Mouse (Mus musculus) testis, postnatal 14 days (tissue): Measurements from ENCODE around the gene Adam26a.
"Not testable (repeated sequence)": the region's sequence is repeated elsewhere in the genome, so short reads cannot be mapped to it uniquely, and the experiment has no call there.

Experiments
- DNase-seq: peaks from one replicate; pipeline ENCODE4 v3.0.0; 2021; ENCODE audit warnings: low spot score

The Adam26a gene

DNA sequence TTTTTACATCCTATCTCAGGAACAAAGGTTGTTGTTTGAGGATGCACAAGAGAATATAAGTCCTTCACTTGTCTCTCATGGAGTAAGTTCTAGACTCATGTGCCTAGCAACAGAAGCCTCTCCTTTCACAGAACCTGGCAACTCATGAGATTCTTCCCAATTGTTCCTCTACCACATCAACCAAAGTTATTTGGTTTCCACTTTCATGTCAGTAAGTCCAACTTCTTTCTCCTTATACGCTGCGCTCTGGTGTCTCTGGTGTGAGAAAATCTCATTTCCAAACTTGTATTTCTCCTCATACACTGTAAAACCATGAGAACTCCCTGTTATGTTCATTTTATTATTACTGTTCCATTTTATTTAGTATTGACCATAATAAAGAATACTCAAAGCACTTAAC, at the start of gene Adam26a:
Gene Adam26a, minus strand, starts transcription at position 101 of the 400 bp plus-strand sequence.
- DNase-seq, result not testable (repeated sequence)

DNA sequence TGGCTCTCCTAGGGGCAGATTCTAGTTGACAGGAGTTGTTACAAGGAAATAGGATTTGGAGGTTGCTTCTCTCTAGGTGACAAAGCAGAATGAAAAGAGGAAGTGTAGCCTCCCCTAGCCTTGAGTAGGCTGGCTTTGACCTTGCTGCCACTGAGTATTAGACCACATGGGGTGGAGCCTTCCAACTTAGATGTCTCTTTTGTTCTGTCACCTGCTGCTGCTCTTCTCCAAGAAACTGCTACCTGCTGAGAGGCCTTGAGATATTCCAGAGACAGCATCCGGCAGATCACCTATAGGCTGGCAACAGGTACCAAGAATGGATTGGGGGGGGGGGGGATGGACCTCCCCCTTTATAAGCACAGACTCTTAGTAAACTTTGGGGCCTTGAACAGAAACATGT, 39.5 kb upstream of the Adam26a start:
- no peak for DNase-seq

DNA sequence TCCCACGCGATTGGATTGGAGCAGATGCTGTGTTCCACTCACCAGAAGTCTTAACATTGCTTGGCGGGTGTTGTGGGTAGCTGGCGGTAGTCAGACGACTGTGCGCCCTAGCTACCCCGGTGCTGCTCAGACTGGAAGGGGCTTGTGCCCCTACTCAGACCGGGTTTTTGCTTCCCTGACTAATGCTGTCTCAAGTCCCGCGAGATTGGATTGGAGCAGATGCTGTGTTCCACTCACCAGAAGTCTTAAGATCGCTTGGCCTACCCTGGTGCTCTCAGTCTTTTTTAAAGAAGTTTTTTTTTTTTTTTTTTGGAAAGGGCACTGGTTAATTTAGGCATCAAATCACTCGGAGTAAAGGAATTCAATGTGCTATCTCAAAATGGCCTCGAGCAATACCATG, 27.1 kb upstream of the Adam26a start:
- not testable (repeated sequence) for DNase-seq

DNA sequence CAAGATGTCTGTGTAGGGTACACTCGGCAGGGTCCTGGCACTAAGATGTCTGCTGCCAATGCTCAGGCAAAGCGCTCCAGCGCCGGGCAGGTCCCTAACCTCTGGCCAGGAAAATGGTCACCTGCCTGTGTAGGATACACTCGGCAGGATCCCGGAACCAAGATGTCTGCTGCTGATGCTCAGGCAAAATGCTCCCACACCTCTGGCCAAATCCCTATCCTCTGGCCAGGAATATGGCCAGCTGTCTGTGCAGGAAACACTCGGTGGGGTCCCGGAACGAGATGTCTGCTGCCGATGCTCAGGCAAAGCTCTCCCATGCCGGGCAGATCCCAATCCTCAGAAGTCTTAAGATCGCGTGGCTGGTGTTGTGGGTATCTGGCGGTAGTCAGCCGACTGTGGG, 26.7 kb upstream of the Adam26a start:
- DNase-seq, result not testable (repeated sequence)

DNA sequence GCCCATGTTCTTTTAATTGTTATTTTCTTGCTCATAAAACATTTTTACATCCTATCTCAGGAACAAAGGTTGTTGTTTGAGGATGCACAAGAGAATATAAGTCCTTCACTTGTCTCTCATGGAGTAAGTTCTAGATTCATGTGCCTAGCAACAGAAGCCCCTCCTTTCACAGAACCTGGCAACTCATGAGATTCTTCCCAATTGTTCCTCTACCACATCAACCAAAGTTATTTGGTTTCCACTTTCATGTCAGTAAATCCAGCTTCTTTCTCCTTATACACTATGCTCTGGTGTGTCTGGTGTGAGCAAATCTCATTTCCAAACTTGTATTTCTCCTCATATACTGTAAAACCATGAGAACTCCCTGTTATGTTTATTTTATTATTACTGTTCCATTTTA, 48.5 kb downstream of the Adam26a start, which contains the start of gene Adam26b:
Gene Adam26b, minus strand, starts transcription at position 101 of the 400 bp plus-strand sequence.
- not testable (repeated sequence) for DNase-seq
